Mouse (Mus musculus): ENCODE results near the gene Asgr1. TPM values are rescaled to one million over a fixed set of nuclear protein-coding genes. Genes with fewer than 3 reads are reported as not detected.
"Not testable (repeated sequence)": the region's sequence is repeated elsewhere in the genome, so short reads cannot be mapped to it uniquely, and the experiment has no call there.

Asgr1 gene
- 0.24 and 0.27 TPM in 2 replicates for polyA plus RNA-seq (2015; fragmentation: Nextera tagmentation; extraction: Ambion mirVana)

DNA sequence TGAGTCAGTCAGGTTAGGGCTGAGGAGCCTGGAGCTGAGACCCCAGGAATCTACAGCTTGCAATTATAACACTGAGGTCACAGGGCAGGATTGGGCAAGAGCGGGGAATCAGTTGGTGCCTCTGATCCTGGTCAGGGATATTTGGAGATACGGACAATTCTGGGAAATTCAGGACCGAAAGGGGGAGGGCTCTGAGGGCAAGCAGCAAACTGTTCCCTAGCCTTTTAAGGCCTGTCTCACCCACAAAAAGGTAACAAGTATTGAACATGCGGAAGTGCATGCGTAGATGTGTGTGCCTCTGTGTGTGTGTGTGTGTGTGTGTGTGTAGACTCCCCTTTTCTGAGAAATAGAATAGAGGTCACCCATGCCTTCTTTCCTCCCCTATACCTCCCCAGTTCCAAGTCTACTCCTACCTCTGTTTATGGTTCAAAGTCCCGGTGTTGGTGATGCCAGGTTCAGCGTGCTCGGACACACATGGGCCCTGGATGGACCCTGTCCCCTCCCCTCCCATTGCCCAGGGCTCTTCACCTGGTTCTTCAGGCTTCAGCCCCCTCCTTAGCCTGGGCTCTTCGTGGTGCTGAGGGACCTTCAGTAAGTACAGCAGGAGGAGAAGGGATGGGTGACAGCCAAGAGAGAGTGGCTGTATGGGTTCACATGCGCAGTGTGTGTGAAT is at the start of gene Asgr1:
TSS of gene Asgr1 (plus strand) at position 188 of the 673 bp plus-strand sequence.
- no peak for ATAC-seq (ENCODE audit: insufficient number of reproducible peaks, low FRiP score, low TSS enrichment, low read depth)
- no peak within 1 kb of the TSS for H3K27ac ChIP-seq (replicated peaks)
- 76% methylated on average over 10 of the region's 10 CpGs for WGBS
- no peak within 1 kb of the TSS for H3K4me2 ChIP-seq (replicated peaks)
- H3K4me3 ChIP-seq (replicated peaks), result no peak within 1 kb of the TSS
- no peaks in the 10 kb centered on the region for H3K27me3 ChIP-seq
- no peaks in the 10 kb centered on the region for H3K36me3 ChIP-seq
- no peaks in the 10 kb centered on the region for H3K9me3 ChIP-seq (replicated peaks)
- no peak within 1 kb of the TSS for H3K9ac ChIP-seq
- peaks cover 7% of the 10 kb centered on the region; the same call in 1 of the 2 replicates for H3K4me1 ChIP-seq

- H3K9ac ChIP-seq, result no peak overlapping the region
- no peak overlapping the region for H3K4me3 ChIP-seq (replicated peaks)
- no peaks in the 10 kb centered on the region for H3K9me3 ChIP-seq (replicated peaks)
- peaks cover 27% of the 10 kb centered on the region for H3K4me1 ChIP-seq
- peaks cover 58% of the 10 kb centered on the region for H3K36me3 ChIP-seq
- no peaks in the 10 kb centered on the region for H3K27me3 ChIP-seq
- ATAC-seq (ENCODE audit: insufficient number of reproducible peaks, low FRiP score, low TSS enrichment, low read depth), result no peak
- WGBS, result 42% methylated on average over 5 of the region's 5 CpGs
- no peak overlapping the region for H3K4me2 ChIP-seq (replicated peaks)
- H3K27ac ChIP-seq (replicated peaks), result no peak overlapping the region
These were observed 48.4 kb upstream of the Asgr1 start for GRCm38 (mm10) chr11:70005521-70005920.

DNA sequence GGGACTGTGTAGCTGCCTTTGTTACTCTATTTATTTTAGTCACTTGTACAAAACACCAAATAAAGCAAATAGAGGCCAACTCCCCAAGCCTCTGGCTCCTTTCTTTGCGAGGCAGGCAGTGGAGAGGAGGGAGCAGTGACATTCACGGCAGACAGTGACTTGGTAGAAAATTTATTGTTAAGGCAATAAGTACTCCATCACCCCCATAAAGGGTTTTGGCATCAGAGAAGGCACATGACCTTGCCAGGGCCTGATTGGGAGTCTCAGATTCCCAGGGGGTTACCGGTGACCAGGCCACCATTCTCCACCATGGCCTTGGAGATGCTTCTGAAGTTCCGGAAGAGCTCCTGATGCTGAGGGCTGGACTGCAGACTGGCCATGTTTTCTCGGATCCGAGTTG is 43.9 kb upstream of the Asgr1 start:
- no peak overlapping the region for H3K4me2 ChIP-seq (replicated peaks)
- H3K27me3 ChIP-seq, result no peaks in the 10 kb centered on the region
- H3K4me1 ChIP-seq, result peaks cover 15% of the 10 kb centered on the region
- H3K36me3 ChIP-seq, result peaks cover 89% of the 10 kb centered on the region
- ATAC-seq (ENCODE audit: insufficient number of reproducible peaks, low FRiP score, low TSS enrichment, low read depth), result no peak
- H3K9me3 ChIP-seq (replicated peaks), result no peaks in the 10 kb centered on the region
- no peak overlapping the region for H3K9ac ChIP-seq
- no peak overlapping the region for H3K4me3 ChIP-seq (replicated peaks)
- no peak overlapping the region for H3K27ac ChIP-seq (replicated peaks)
- 93% methylated on average over 6 of the region's 6 CpGs for WGBS

- Histone ChIP-seq H3K27ac (replicated peaks) (no peak overlapping the region), H3K4me1 (peaks cover 18% of the 10 kb centered on the region), H3K4me3 (replicated peaks) (no peak overlapping the region), H3K9ac (no peak overlapping the region), H3K36me3 (peaks cover 85% of the 10 kb centered on the region), H3K9me3 (replicated peaks) (no peaks in the 10 kb centered on the region), H3K4me2 (replicated peaks) (no peak overlapping the region), H3K27me3 (no peaks in the 10 kb centered on the region)
- 84% methylated on average over 12 of the region's 12 CpGs for WGBS
- no peak for ATAC-seq (ENCODE audit: insufficient number of reproducible peaks, low FRiP score, low TSS enrichment, low read depth)
These were observed 43.3 kb upstream of the Asgr1 start for GRCm38 (mm10) chr11:70010548-70010947.

DNA sequence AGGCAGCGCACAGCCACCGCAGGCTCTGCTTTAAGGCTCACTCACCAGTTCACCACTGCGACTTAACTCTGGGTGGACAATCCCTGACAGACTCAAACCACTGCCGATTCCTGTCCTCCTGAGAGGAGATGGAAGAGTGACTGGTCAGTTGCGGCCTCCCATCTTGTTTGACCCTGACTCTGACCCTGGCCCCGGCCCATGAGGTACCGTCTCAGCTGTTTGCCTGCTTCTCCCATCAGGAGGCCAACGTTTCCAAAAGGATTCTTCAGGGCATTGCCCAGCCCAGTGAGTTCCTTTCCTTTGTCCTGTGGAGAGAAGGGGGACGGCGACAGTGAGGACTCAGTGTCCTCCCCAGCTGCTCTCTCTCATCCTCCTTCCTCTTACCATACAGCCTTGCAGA is 42.9 kb upstream of the Asgr1 start:
- H3K4me2 ChIP-seq (replicated peaks), result no peak overlapping the region
- peaks cover 81% of the 10 kb centered on the region for H3K36me3 ChIP-seq
- H3K9ac ChIP-seq, result no peak overlapping the region
- 90% methylated on average over 10 of the region's 10 CpGs for WGBS
- peaks cover 21% of the 10 kb centered on the region for H3K4me1 ChIP-seq
- no peak for ATAC-seq (ENCODE audit: insufficient number of reproducible peaks, low FRiP score, low TSS enrichment, low read depth)
- H3K9me3 ChIP-seq (replicated peaks), result no peaks in the 10 kb centered on the region
- no peaks in the 10 kb centered on the region for H3K27me3 ChIP-seq
- H3K4me3 ChIP-seq (replicated peaks), result no peak overlapping the region
- no peak overlapping the region for H3K27ac ChIP-seq (replicated peaks)

DNA sequence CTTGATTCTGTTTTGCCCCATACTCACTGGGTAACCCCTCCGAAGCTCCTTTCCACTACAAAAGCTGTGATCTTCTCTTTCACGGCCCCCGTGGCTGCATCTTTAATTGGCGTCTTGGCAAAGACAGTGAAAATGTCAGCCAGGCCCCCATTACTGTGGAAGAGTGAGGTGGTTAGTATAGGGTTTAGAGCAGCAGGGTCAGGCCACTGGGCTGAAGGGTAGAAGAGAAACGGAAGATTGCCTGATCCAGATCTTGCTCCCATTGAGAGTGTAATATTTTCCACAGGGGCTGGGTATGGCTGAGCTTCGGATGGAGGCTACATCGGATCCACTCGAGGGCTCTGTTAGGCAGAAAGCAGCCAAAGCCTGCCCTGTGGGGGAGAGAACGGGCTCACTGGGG is 41.0 kb upstream of the Asgr1 start:
- Histone ChIP-seq H3K4me2 (replicated peaks) (no peak overlapping the region), H3K27ac (replicated peaks) (no peak overlapping the region), H3K9ac (no peak overlapping the region), H3K36me3 (peaks cover 61% of the 10 kb centered on the region), H3K9me3 (replicated peaks) (no peaks in the 10 kb centered on the region), H3K4me1 (peaks cover 29% of the 10 kb centered on the region), H3K4me3 (replicated peaks) (no peak overlapping the region), H3K27me3 (no peaks in the 10 kb centered on the region)
- no peak for ATAC-seq (ENCODE audit: insufficient number of reproducible peaks, low FRiP score, low TSS enrichment, low read depth)
- WGBS, result 82% methylated on average over 9 of the region's 9 CpGs

DNA sequence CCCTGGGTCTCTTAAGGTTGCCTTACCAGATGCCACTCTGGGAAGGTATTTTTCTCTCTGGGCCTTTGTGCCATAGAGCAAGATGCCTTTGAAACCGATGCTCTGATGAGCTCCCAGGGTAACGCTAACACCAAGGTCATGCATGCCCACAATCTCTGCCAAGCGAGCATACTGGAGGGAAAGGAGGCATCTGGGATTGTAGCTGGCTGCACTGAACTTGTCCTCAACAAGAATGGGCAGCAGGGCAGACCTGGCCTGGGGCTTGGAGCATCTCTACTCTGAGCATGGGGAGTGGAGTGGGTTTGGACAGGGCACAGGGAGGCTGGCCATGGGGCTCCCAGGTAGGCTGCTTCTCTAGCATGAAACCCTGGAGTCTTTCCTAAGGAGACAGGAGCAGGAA is 40.5 kb upstream of the Asgr1 start:
- ATAC-seq (ENCODE audit: insufficient number of reproducible peaks, low FRiP score, low TSS enrichment, low read depth), result no peak
- no peak overlapping the region for H3K4me3 ChIP-seq (replicated peaks)
- peaks cover 32% of the 10 kb centered on the region for H3K4me1 ChIP-seq
- H3K9ac ChIP-seq, result no peak overlapping the region
- no peak overlapping the region for H3K27ac ChIP-seq (replicated peaks)
- H3K9me3 ChIP-seq (replicated peaks), result no peaks in the 10 kb centered on the region
- no peak overlapping the region for H3K4me2 ChIP-seq (replicated peaks)
- WGBS, result 86% methylated on average over 3 of the region's 3 CpGs
- peaks cover 56% of the 10 kb centered on the region for H3K36me3 ChIP-seq
- no peaks in the 10 kb centered on the region for H3K27me3 ChIP-seq

GRCm38 (mm10) chr11:70014051-70014450 is 39.8 kb upstream of the Asgr1 start:
- Histone ChIP-seq H3K4me3 (replicated peaks) (peak overlapping the region; percentile 65; the same call in 1 of the 2 replicates), H3K27ac (replicated peaks) (no peak overlapping the region), H3K9me3 (replicated peaks) (no peaks in the 10 kb centered on the region), H3K36me3 (peaks cover 50% of the 10 kb centered on the region), H3K9ac (no peak overlapping the region), H3K4me1 (peaks cover 38% of the 10 kb centered on the region), H3K4me2 (replicated peaks) (peak overlapping the region; percentile 79; the same call in 1 of the 2 replicates), H3K27me3 (no peaks in the 10 kb centered on the region)
- WGBS, result 61% methylated on average over 5 of the region's 5 CpGs
- ATAC-seq (ENCODE audit: insufficient number of reproducible peaks, low FRiP score, low TSS enrichment, low read depth), result no peak

- WGBS, result under 1% methylated on average over 35 of the region's 35 CpGs
- Histone ChIP-seq H3K27me3 (no peaks in the 10 kb centered on the region), H3K4me2 (replicated peaks) (peak within 1 kb of the TSS; percentile 79), H3K36me3 (peaks cover 40% of the 10 kb centered on the region), H3K4me1 (peaks cover 48% of the 10 kb centered on the region), H3K27ac (replicated peaks) (peak within 1 kb of the TSS; percentile 72), H3K9ac (peak within 1 kb of the TSS; percentile 80), H3K9me3 (replicated peaks) (no peaks in the 10 kb centered on the region), H3K4me3 (replicated peaks) (peak within 1 kb of the TSS; percentile 65)
- ATAC-seq (ENCODE audit: insufficient number of reproducible peaks, low FRiP score, low TSS enrichment, low read depth), result peak; percentile 73
These were observed 38.9 kb upstream of the Asgr1 start, which contains the start of gene Acadvl for GRCm38 (mm10) chr11:70014880-70015558. Gene Acadvl (minus strand): TSS chr11:70015411.

GRCm38 (mm10) chr11:70015677-70016076 is 38.2 kb upstream of the Asgr1 start:
- 63% methylated on average over 6 of the region's 6 CpGs for WGBS

DNA sequence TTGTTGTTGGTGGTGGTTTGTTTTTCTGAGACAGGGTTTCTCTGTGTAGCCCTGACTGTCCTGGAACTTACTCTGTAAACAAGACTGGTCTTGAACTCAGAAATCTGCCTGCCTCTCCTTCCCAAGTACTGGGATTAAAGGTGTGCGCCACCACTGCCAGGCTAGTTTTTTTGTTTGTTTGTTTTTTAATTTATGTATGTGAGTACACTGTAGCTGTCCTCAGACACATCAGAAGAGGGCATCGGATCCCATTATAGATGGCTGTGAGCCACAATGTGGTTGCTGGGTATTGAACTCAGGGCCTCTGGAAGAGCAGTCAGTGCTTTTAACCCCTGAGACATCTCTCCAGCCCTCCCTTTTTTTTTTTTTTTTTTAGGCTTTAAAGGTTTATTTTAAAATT is 37.7 kb upstream of the Asgr1 start:
- Histone ChIP-seq H3K4me1 (peaks cover 59% of the 10 kb centered on the region), H3K36me3 (peaks cover 29% of the 10 kb centered on the region)
- not testable (repeated sequence) for H3K9me3 ChIP-seq (replicated peaks); H3K4me2 ChIP-seq (replicated peaks); H3K27ac ChIP-seq (replicated peaks); H3K27me3 ChIP-seq; ATAC-seq (ENCODE audit: insufficient number of reproducible peaks, low FRiP score, low TSS enrichment, low read depth); H3K4me3 ChIP-seq (replicated peaks); H3K9ac ChIP-seq
- 74% methylated on average over 2 of the region's 2 CpGs for WGBS

More at GRCm38 (mm10) chr11:70015677-70016076, 38.2 kb upstream of the Asgr1 start:
- H3K4me3 ChIP-seq (replicated peaks), result peak overlapping the region; percentile 65
- H3K36me3 ChIP-seq, result peaks cover 34% of the 10 kb centered on the region
- H3K4me2 ChIP-seq (replicated peaks), result peak overlapping the region; percentile 79
- H3K27me3 ChIP-seq, result no peaks in the 10 kb centered on the region
- no peaks in the 10 kb centered on the region for H3K9me3 ChIP-seq (replicated peaks)
- no peak overlapping the region for H3K9ac ChIP-seq
- peaks cover 54% of the 10 kb centered on the region for H3K4me1 ChIP-seq
- no peak overlapping the region for H3K27ac ChIP-seq (replicated peaks)
- no peak for ATAC-seq (ENCODE audit: insufficient number of reproducible peaks, low FRiP score, low TSS enrichment, low read depth)

Data from embryonic facial prominence, embryonic 15.5 days (tissue).